Mouse (Mus musculus) forebrain, embryonic 14.5 days (tissue): ENCODE results near the gene Gm4302. TPM values are rescaled to one million over a fixed set of nuclear protein-coding genes. Genes with fewer than 3 reads are reported as not detected.
"Not testable (repeated sequence)": the region's sequence is repeated elsewhere in the genome, so short reads cannot be mapped to it uniquely, and the experiment has no call there.

ENCODE experiments used
- ATAC-seq: fragments of 200-750 bp; cut with Nextera tagmentation; 2 replicates; pipeline ENCODE4 v1.8.0; 2017; ENCODE audit warnings: mild to moderate bottlenecking, moderate library complexity
- DNase-seq: peaks from one replicate; pipeline ENCODE4 v3.0.0-alpha.2; 2015; ENCODE audit warnings: low spot score
- H3K27ac ChIP-seq: fragments of 300-500 bp; sonication (generic); 2 replicates; pipeline ENCODE4 v1.5.1; 2014; ENCODE audit warnings: low read depth, mild to moderate bottlenecking, control low read depth, low read length, moderate library complexity
- H3K27me3 ChIP-seq: fragments of 300-500 bp; sonication (generic); replicated peaks from 2 replicates; pipeline ENCODE4 v1.6.1; 2014; ENCODE audit warnings: low read length, control low read depth, mixed read lengths; ENCODE audit not compliant: control insufficient read depth, insufficient read depth
- H3K36me3 ChIP-seq: fragments of 300-500 bp; sonication (generic); 2 replicates; pipeline ENCODE4 v1.6.1; 2014; ENCODE audit warnings: low read length, control low read depth; ENCODE audit not compliant: control insufficient read depth, insufficient read depth
- H3K4me1 ChIP-seq: fragments of 300-500 bp; sonication (generic); 2 replicates; pipeline ENCODE4 v1.6.1; 2014; ENCODE audit warnings: antibody characterized with exemption, low read length, control low read depth; ENCODE audit not compliant: control insufficient read depth, insufficient read depth
- H3K4me2 ChIP-seq: fragments of 300-500 bp; sonication (generic); 2 replicates; pipeline ENCODE4 v1.6.1; 2014; ENCODE audit warnings: mild to moderate bottlenecking, control low read depth, low read length
- H3K4me3 ChIP-seq: fragments of 300-500 bp; sonication (generic); 2 replicates; pipeline ENCODE4 v1.5.1; 2014; ENCODE audit warnings: low read depth, low read length, control low read depth
- H3K9ac ChIP-seq: fragments of 300-500 bp; sonication (generic); 2 replicates; pipeline ENCODE4 v1.6.1; 2014; ENCODE audit warnings: mild to moderate bottlenecking, low read length, control low read depth, moderate library complexity
- H3K9me3 ChIP-seq: fragments of 300-500 bp; sonication (generic); replicated peaks from 2 replicates; pipeline ENCODE4 v1.6.1; 2016; ENCODE audit warnings: low read length, control low read depth, mixed read lengths; ENCODE audit not compliant: control insufficient read depth
- WGBS: fragments of 180-500 bp; shearing (Covaris S2); extraction: QIAGEN DNeasy Blood & Tissue Kit; methylation state at CpG from one replicate; pipeline ENCODE4 v1.1.7; 2014; 5-methylcytosine and 5-hydroxymethylcytosine counted together
- polyA plus RNA-seq: library from polyadenylated mRNA; unstranded; fragments of >200 nt; fragmentation: Nextera tagmentation; extraction: Ambion mirVana; gene quantifications from 2 replicates; pipeline ENCODE4 v1.2.1, GENCODE M21; 2014

Gm4302 gene
- not detected in 2 replicates for polyA plus RNA-seq

- not testable (repeated sequence) for DNase-seq, H3K9ac ChIP-seq
- WGBS = no CpG with 5 or more reads among the region's 3 CpGs
Observed at GRCm38 (mm10) chr10:100340536-100340935, at the start of gene Gm4302. TSS of gene Gm4302 (plus strand) at chr10:100340836.

GRCm38 (mm10) chr10:100296105-100296504 is 44.5 kb upstream of the Gm4302 start:
- Histone ChIP-seq H3K9ac (no peak overlapping the region), H3K27me3 (no peaks in the 10 kb centered on the region), H3K4me3 (no peak overlapping the region), H3K4me2 (no peak overlapping the region), H3K9me3 (no peaks in the 10 kb centered on the region), H3K36me3 (no peaks in the 10 kb centered on the region), H3K27ac (no peak overlapping the region), H3K4me1 (no peaks in the 10 kb centered on the region)
- DNase-seq = no peak
- WGBS = 78% methylated on average over 2 of the region's 2 CpGs
- no peak for ATAC-seq

More at GRCm38 (mm10) chr10:100340536-100340935, at the start of gene Gm4302:
- H3K4me2 ChIP-seq, H3K36me3 ChIP-seq, H3K27ac ChIP-seq, H3K27me3 ChIP-seq, H3K9me3 ChIP-seq, H3K4me1 ChIP-seq, ATAC-seq, H3K4me3 ChIP-seq: not testable (repeated sequence)

DNA sequence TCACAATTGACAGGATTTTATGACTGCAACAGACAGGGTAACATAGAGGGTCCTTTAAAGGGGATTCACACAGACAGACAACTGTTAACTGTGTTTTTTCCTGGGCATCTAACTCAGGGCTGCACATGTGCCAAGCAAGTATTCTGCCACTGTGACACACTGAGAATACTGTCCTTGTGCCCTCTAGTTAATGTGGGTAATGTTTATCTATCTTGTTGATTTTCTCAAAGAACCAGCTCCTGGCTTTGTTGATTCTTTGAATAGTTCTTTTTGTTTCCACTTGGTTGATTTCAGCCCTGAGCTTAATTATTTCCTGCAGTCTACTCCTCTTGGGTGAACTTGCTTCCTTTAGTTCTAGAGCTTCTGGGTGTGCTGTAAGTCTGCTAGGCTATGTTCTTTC is 40.5 kb upstream of the Gm4302 start:
- not testable (repeated sequence) for H3K4me2 ChIP-seq, H3K9me3 ChIP-seq, H3K27ac ChIP-seq, H3K9ac ChIP-seq, H3K27me3 ChIP-seq, H3K4me3 ChIP-seq, DNase-seq, H3K36me3 ChIP-seq, H3K4me1 ChIP-seq, ATAC-seq

- no CpG with 5 or more reads among the region's 2 CpGs for WGBS
- not testable (repeated sequence) for H3K4me2 ChIP-seq, H3K27ac ChIP-seq, H3K4me3 ChIP-seq, DNase-seq, H3K4me1 ChIP-seq, ATAC-seq, H3K27me3 ChIP-seq, H3K9ac ChIP-seq, H3K9me3 ChIP-seq, H3K36me3 ChIP-seq
Observed at GRCm38 (mm10) chr10:100335376-100335775, 5.3 kb upstream of the Gm4302 start, which contains the start of gene Gm4301. TSS of gene Gm4301 (plus strand) at chr10:100335676.

DNA sequence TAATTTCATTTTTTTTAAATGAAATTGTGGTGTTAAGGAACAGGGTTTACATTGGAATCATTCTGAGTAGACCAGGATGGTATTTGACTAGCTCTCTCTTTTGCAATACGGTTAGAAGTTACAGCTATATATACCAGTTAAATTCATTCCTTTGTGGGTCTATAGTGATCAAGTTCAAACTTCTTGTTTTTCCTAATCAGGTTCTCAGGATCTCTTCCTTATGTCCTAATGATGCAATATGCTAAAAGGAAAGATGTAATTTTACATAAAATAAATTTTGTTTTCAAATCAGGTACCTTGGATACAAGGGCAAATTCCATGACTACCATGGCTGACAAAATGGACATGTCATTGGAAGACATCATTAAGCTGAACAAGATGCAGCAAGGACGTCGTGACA is 5.0 kb downstream of the Gm4302 start, which contains the start of gene Gm4303:
Gene Gm4303 (plus strand): TSS at position 301 of the 400 bp plus-strand sequence.
- not testable (repeated sequence) for H3K4me1 ChIP-seq, H3K9ac ChIP-seq, H3K4me2 ChIP-seq, H3K27ac ChIP-seq, DNase-seq, ATAC-seq, H3K36me3 ChIP-seq, H3K9me3 ChIP-seq, H3K27me3 ChIP-seq, H3K4me3 ChIP-seq
- no CpG with 5 or more reads among the region's 3 CpGs for WGBS

- H3K9ac ChIP-seq, H3K27me3 ChIP-seq, H3K4me3 ChIP-seq, ATAC-seq, H3K4me1 ChIP-seq, H3K36me3 ChIP-seq, H3K27ac ChIP-seq, H3K4me2 ChIP-seq, DNase-seq, H3K9me3 ChIP-seq: not testable (repeated sequence)
- WGBS = no CpG with 5 or more reads among the region's 3 CpGs
Observed at GRCm38 (mm10) chr10:100350793-100351192, 10.2 kb downstream of the Gm4302 start, which contains the start of gene Gm4305. TSS of gene Gm4305 (plus strand) at chr10:100351093.

DNA sequence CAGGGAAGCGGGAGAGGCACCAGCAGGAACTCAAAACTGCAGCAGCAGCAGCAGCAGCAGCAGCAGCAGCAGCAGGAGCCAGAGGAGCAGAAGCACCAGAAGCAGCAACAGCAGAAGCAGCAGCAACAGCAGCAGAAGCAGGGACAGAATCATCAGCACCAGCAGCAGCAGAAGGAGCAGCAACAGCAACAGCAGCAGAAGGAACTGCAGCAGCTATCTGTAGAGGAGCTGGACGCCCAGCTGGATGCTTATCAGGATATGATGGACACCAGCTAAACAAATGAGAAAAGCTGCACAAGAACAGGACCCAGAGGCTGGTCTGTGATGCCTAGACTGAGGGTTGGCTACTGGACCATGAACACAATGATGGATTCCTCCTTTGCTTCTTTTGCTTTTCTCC is 16.2 kb downstream of the Gm4302 start:
- H3K4me3 ChIP-seq, H3K36me3 ChIP-seq, ATAC-seq, H3K4me2 ChIP-seq, H3K4me1 ChIP-seq, H3K9me3 ChIP-seq, DNase-seq, H3K27ac ChIP-seq, H3K9ac ChIP-seq, H3K27me3 ChIP-seq: not testable (repeated sequence)
- WGBS = 82% methylated on average over 1 of the region's 2 CpGs

GRCm38 (mm10) chr10:100361038-100361437 is 20.4 kb downstream of the Gm4302 start, which contains the start of gene Gm4307:
TSS of gene Gm4307 (plus strand) at chr10:100361338.
- ATAC-seq = not testable (repeated sequence)

GRCm38 (mm10) chr10:100382460-100382859 is 41.8 kb downstream of the Gm4302 start, which contains the start of gene Gm4312:
TSS of gene Gm4312 (minus strand) at chr10:100382560.
- not testable (repeated sequence) for H3K4me3 ChIP-seq, H3K4me2 ChIP-seq, ATAC-seq, H3K36me3 ChIP-seq, H3K9me3 ChIP-seq, DNase-seq, H3K4me1 ChIP-seq, H3K27ac ChIP-seq, H3K27me3 ChIP-seq, H3K9ac ChIP-seq
- WGBS = no CpG with 5 or more reads among the region's 2 CpGs

More at GRCm38 (mm10) chr10:100361038-100361437, 20.4 kb downstream of the Gm4302 start, which contains the start of gene Gm4307:
- not testable (repeated sequence) for H3K4me2 ChIP-seq, H3K4me3 ChIP-seq, H3K27me3 ChIP-seq, H3K27ac ChIP-seq, DNase-seq, H3K4me1 ChIP-seq, H3K9ac ChIP-seq, H3K9me3 ChIP-seq, H3K36me3 ChIP-seq
- WGBS = no CpG with 5 or more reads among the region's 3 CpGs
